Mouse (Mus musculus): Measurements from ENCODE around the gene Fads2.

Gene Fads2

GRCm38 (mm10) chr19:10013913-10014312, 87.6 kb downstream of the Fads2 start:
- DNase-seq (ENCODE audit: low read depth) = no peak

GRCm38 (mm10) chr19:10013348-10013747, 88.2 kb downstream of the Fads2 start:
- DNase-seq (ENCODE audit: low read depth) = no peak

- DNase-seq (ENCODE audit: low read depth) = no peak
These were observed 88.7 kb downstream of the Fads2 start for GRCm38 (mm10) chr19:10012827-10013278.

Data from c-Kit-positive CD71-negative TER-119-negative erythroid progenitor cells, embryonic 14.5 days (primary cell).